Mouse (Mus musculus): Measurements from ENCODE around the gene Tmem86b. TPM values are rescaled to one million over a fixed set of nuclear protein-coding genes. Genes with fewer than 3 reads are reported as not detected.

Gene Tmem86b
- polyA plus RNA-seq (2017; shearing (Covaris generic)) = 10 to 100 TPM; 11.0 to 15.2 TPM

DNA sequence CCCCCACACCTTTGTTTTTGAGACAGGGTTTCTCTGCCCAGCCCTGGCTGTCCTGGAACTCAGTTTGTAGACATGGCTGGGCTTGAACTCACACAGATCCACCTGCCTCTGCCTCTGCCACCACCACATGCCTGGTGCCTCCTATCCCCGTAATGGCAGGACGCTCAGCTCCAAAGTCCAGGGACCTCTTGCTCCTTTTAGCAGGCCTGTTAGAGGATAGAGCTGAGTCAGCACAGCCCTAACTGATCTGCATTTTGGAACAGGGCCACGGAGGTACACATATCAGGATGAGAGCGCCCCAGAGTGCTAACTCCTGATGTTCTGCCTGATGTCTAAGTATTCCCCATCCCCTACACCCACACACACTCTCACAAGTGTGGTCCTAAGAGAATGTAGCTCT lies at the start of gene Tmem86b:
Gene Tmem86b, minus strand, starts transcription at position 392 of the 400 bp plus-strand sequence.

DNA sequence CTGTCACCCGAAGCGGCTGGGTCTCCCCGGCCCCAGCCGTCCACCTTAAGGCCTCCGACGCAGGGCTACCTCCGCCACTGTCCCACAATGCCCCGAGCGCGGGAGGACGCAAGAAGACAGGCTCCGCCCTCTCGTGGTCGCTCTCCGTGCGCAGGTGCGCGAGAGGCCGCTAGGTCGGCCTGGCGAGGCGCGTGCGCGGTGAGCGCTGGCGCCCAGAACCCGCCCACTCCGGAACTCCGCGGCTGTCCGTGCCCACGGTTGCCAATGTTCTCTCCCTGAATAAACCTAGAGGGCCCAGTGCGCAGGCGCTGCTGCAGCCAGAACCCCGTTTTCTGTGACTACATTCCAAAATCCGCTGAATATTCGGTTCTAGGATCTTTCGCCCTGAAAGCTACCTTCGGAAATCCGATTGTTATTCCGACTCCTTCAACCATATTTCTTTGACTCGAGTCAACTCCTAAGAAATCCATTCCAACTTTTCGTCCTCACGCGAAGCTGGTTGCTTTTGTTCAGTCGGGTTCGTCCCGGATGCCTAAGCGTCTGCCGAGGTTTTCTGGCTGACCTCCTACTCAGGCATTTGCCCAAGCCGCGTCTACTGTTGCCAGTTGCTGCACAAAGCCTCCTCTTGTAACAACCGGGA lies 27.8 kb upstream of the Tmem86b start, which contains the start of gene Ppp6r1:
Gene Ppp6r1, minus strand, starts transcription at position 108 of the 640 bp plus-strand sequence.

DNA sequence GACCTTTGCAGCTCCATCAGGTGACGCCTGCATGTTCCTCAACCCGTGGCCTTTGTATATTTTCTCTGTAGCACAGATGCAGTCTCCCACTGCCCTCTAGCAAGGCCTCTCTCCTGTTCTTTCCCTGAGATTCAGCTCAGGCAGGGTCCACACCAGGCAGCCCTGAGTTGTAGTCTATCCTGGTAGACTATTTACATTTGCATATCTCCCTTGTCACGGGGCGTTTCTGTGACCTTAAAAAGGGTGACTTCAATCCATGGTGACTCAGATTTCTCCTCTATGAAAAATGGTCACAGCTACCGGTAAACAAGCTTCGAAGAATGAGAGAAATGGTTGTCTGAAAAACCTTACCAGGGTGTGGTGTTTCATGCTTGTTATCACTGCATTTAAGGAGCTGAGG lies 27.3 kb downstream of the Tmem86b start, which contains the start of gene Ptprh:
Gene Ptprh, minus strand, starts transcription at position 169 of the 400 bp plus-strand sequence.

Other genes with a start within 250 kb of the Tmem86b start
- not detected for gene Gp6, start 233.7 kb downstream of the Tmem86b start, polyA plus RNA-seq (2017; shearing (Covaris generic))
- 1 to 10 TPM; 2.2 to 4.9 TPM for gene Rdh13, start 185.8 kb downstream of the Tmem86b start, polyA plus RNA-seq (2017; shearing (Covaris generic))
- 10 to 100 TPM in 1 of 2 experiments, 1 to 10 TPM in 1; 8.9 to 19.0 TPM for gene Eps8l1, start 170.7 kb downstream of the Tmem86b start, polyA plus RNA-seq (2017; shearing (Covaris generic))
- gene Ppp1r12c, start 129.7 kb downstream of the Tmem86b start, polyA plus RNA-seq (2017; shearing (Covaris generic)) = 100 to 1,000 TPM; 122 to 144 TPM
- 10 to 100 TPM in 1 of 2 experiments, 1 to 10 TPM in 1; 6.2 to 15.6 TPM for gene Tnnt1, start 115.0 kb downstream of the Tmem86b start, polyA plus RNA-seq (2017; shearing (Covaris generic))
- gene Tnni3, start 107.2 kb downstream of the Tmem86b start, polyA plus RNA-seq (2017; shearing (Covaris generic)) = 1 to 10 TPM in 1 of 2 experiments, under 1 TPM in 1; 0.44 to 1.5 TPM
- gene Dnaaf3, start 99.0 kb downstream of the Tmem86b start, polyA plus RNA-seq (2017; shearing (Covaris generic)) = 1 to 10 TPM; 1.1 to 1.3 TPM
- not detected for gene Syt5, start 83.9 kb downstream of the Tmem86b start, polyA plus RNA-seq (2017; shearing (Covaris generic))
- not detected for gene Ptprh, start 27.4 kb downstream of the Tmem86b start, polyA plus RNA-seq (2017; shearing (Covaris generic))
- gene Ppp6r1, start 27.6 kb upstream of the Tmem86b start, polyA plus RNA-seq (2017; shearing (Covaris generic)) = 100 to 1,000 TPM; 185 to 259 TPM
- gene Hspbp1, start 53.6 kb upstream of the Tmem86b start, polyA plus RNA-seq (2017; shearing (Covaris generic)) = 10 to 100 TPM; 53.0 to 59.9 TPM
- under 1 TPM in 1 of 2 experiments, not detected in 1; 0.61 TPM for gene Brsk1, start 59.2 kb upstream of the Tmem86b start, polyA plus RNA-seq (2017; shearing (Covaris generic))
- under 1 TPM in 1 of 2 experiments, not detected in 1; 0.25 TPM for gene Tmem150b, start 93.8 kb upstream of the Tmem86b start, polyA plus RNA-seq (2017; shearing (Covaris generic))
- gene Kmt5c, start 108.7 kb upstream of the Tmem86b start, polyA plus RNA-seq (2017; shearing (Covaris generic)) = 10 to 100 TPM; 26.0 to 45.1 TPM
- gene Cox6b2, start 121.7 kb upstream of the Tmem86b start, polyA plus RNA-seq (2017; shearing (Covaris generic)) = 1 to 10 TPM; 3.0 to 9.5 TPM
- not detected for gene Fam71e2, start 139.9 kb upstream of the Tmem86b start, polyA plus RNA-seq (2017; shearing (Covaris generic))
- under 1 TPM; 0.16 to 0.20 TPM for gene Il11, start 151.4 kb upstream of the Tmem86b start, polyA plus RNA-seq (2017; shearing (Covaris generic))
- gene Tmem190, start 151.5 kb upstream of the Tmem86b start, polyA plus RNA-seq (2017; shearing (Covaris generic)) = not detected
- 1 to 10 TPM; 5.5 to 8.8 TPM for gene Tmem238, start 158.2 kb upstream of the Tmem86b start, polyA plus RNA-seq (2017; shearing (Covaris generic))
- gene Rpl28, start 161.5 kb upstream of the Tmem86b start, polyA plus RNA-seq (2017; shearing (Covaris generic)) = 100 to 1,000 TPM; 316 to 505 TPM
- gene Ube2s, start 181.2 kb upstream of the Tmem86b start, polyA plus RNA-seq (2017; shearing (Covaris generic)) = 100 to 1,000 TPM; 126 to 185 TPM
- not detected for gene Shisa7, start 213.3 kb upstream of the Tmem86b start, polyA plus RNA-seq (2017; shearing (Covaris generic))
- gene Isoc2b, start 238.8 kb upstream of the Tmem86b start, polyA plus RNA-seq (2017; shearing (Covaris generic)) = 10 to 100 TPM; 46.9 to 52.2 TPM
- gene Isoc2a, start 245.7 kb upstream of the Tmem86b start, polyA plus RNA-seq (2017; shearing (Covaris generic)) = under 1 TPM; 0.37 to 0.84 TPM